Mouse (Mus musculus): ENCODE results near the gene Naa40.

Gene Naa40

DNA sequence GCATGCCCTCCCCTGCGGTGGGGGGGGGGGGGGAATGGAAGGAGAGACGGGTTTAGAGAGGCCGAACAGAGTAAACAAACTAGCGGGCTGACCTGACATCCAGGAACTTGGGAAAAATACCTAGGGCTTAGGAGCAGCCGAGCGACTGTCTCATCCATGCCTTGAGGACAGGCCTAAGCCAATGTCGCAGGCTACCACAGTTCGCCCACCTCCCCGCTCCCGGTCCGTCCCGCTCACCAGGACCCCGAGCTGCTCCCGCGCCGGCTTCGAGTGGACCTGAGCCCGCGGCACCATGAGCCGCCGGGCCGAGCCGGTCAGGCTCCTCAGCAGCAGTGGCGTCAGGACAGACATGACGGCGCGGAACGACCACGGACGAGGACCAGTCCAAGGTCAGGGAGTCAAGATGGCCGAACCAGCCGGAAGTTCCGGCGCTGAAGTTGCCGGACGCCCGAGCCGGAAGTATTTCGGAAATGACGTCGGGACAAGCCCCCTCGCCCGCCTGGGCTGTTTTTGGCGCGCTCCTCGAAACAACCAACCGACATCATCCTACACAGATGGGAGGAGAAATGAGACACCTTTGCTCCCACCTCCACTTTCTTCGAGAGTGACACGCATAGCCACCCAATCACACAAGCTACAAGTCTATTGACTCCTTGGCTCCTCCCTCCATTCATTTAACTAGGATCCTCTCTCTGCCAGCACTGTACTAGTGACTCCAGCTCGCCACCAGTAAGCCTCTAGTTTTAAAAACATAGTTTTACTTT is 23.6 kb downstream of the Naa40 start, which contains the start of gene Cox8a:
Cox8a (minus strand) TSS at position 455 of the 764 bp plus-strand sequence.
- peak; percentile 98 for DNase-seq (ENCODE audit: low spot score in 2 of 2)

GRCm38 (mm10) chr19:7214484-7214883 is 26.5 kb downstream of the Naa40 start:
- no peak for DNase-seq (ENCODE audit: low spot score in 2 of 2)

DNA sequence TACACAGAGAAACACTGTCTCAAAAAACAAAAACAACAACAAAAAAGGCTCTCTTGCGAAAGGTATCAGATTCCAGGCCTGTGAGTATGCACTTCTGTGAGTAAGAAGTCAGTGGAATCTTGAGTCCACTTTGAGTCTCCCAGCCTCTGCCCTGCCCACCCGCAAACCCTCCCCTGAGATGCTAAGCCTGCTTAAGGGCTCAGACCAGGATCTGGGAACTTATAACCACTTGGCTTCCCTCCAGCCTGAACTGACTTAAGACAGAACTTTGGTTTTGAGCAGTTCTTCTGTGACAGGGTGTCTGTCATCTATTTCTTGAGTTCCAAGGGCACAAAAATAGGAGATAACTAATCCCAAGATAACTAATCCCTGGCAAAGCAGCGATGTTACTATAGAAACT is 28.0 kb downstream of the Naa40 start:
- DNase-seq (ENCODE audit: low spot score in 2 of 2): no peak

GRCm38 (mm10) chr19:7212216-7212615 is 28.8 kb downstream of the Naa40 start:
- DNase-seq (ENCODE audit: low spot score in 2 of 2): no peak

DNA sequence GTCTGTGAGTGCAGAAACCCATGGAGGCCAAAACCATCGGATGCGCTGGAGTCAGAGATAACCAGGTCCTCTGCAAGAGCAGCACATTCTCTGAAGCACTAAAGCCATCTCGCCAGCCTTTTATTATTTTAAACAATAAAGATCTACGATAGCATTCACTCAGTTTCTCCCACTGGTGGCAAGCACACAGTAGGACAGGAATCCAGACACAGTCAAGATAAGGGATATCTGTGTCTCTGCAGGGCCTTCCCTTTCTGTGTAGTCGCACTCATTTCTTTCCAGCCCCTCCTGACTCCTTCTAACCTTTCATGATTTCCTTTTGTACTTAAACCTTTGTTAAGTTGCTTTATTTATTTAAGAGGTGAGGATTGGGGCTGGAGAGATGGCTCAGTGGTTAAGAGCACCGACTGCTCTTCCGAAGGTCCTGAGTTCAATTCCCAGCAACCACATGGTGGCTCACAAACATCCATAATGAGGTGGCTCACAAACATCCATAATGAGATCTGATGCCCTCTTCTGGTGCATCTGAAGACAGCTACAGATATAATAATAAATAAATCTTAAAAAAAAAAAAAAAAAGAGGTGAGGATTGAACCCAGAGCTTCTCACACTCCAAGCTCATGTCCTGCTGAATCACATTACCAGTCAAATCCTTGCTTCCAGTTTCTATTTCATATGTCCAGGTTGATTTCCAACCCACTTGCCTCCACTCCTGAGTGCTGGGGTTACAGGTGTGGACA is 30.9 kb downstream of the Naa40 start:
- DNase-seq (ENCODE audit: low spot score in 2 of 2): no peak

DNA sequence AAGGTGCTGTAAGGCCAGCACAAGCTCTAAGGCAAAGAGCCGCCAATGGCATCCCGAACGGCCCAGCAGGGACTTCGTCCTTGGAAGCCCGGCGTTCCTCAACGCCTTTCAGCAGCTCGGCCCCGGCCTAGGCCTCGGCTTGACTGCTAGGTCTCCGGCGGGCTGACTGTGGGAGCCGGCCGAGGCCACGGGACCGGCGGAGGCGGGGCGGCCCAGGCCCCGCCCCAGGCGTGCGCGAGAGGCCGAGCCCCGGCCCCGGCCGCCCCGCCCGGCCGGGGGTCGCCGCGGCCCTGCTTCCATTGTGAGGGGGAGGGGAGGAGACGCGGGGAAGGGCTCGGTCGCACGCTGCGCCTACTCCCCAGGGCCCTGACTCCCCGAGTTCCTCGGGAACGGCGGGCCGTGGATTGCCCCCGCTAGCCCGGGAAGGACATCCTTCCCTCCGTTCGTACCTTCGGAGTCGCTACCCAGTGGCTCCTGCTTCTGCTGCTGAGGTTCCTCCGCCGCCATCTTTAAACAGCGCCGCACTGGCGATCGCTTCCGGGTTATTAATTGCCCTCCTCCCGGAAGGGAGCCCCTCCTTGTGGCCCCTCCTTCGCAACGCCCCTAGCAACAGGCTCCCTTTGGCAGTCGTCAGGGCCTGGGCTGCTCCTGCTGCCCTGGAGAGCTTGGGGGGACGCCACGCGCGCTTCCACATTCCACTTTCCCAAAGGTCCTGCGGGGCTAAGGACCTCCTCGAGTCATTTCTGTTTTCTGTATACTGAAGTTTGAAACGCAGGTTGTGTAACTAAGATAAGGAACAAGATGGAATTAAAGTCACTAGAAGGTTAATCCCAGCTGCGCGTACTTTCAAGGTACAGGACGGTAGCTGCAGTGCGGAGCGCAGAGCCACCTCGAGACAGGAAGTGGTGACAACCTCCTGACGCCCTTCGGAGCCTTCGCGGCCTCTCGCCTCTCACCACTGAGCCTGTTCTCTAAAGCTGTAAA is 34.9 kb downstream of the Naa40 start, which contains the start of gene Otub1:
Otub1 (minus strand) TSS at position 564 of the 984 bp plus-strand sequence.
- DNase-seq (ENCODE audit: low spot score in 2 of 2): peak; percentile 93 to 94

GRCm38 (mm10) chr19:7205326-7205725 is 35.7 kb downstream of the Naa40 start:
- DNase-seq (ENCODE audit: low spot score in 2 of 2): no peak

DNA sequence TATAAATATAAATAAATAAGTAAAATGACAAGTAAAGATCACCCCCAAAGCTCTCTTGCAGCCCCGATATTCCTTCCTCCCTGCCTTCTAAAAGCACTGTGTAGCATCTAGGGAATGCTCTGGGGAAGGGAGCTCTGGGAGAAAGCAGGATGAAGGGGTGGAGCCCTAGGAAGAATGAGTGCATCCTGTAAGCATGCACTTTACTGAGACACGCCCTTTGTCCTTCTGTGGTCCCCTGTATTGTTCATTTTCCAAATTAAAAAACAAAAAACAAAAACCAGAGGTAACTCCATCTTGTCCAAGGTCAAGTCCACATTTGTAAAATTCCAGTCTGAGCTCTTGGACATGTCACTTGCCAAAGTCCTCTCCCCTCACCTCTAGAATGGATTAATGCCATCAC is 36.1 kb downstream of the Naa40 start:
- no peak for DNase-seq (ENCODE audit: low spot score in 2 of 2)

DNA sequence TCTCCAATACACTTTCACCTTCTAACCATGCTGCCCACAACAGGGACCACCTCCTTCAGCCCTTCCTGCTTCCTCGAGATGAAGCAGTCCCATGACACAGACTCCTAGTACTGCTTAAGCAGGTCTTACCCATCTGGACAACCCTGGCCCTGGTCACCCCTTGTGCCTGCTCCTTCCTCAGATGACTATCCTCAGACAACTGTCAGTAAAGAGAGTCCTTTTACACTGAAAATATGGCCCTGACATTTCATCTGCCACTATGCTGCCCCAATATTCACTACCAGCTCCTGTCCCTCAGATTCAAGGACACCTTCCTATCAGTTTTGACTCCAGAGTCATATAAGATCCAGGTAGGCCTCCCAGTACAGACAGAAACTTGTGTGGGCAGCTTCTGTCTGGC is 40.6 kb downstream of the Naa40 start:
- no peak for DNase-seq (ENCODE audit: low spot score in 2 of 2)

DNA sequence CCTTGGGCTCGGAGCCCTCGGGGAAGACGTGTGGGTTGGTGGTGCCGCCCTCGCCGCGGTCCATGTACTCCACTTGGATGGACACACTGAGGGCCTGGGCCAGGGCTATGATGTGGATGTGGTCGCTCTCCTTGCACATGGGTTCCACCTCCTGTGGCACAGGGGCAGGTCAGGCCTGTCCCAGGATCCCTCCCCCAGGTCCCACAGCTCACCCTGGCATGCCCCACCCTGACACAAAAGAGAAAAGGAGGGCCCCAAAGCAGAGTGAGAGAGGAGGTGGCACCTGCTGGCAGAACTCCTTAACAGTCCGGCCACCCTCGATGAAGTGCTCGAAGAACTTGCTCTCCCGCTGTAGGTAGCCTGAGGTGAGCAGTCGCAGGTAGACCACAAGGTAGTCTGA is 41.9 kb downstream of the Naa40 start:
- no peak for DNase-seq (ENCODE audit: low spot score in 2 of 2)

GRCm38 (mm10) chr19:7197445-7197844 is 43.5 kb downstream of the Naa40 start:
- no peak for DNase-seq (ENCODE audit: low spot score in 2 of 2)

- DNase-seq (ENCODE audit: low spot score in 2 of 2): no peak
Observed at GRCm38 (mm10) chr19:7196741-7197270, 44.2 kb downstream of the Naa40 start.

DNA sequence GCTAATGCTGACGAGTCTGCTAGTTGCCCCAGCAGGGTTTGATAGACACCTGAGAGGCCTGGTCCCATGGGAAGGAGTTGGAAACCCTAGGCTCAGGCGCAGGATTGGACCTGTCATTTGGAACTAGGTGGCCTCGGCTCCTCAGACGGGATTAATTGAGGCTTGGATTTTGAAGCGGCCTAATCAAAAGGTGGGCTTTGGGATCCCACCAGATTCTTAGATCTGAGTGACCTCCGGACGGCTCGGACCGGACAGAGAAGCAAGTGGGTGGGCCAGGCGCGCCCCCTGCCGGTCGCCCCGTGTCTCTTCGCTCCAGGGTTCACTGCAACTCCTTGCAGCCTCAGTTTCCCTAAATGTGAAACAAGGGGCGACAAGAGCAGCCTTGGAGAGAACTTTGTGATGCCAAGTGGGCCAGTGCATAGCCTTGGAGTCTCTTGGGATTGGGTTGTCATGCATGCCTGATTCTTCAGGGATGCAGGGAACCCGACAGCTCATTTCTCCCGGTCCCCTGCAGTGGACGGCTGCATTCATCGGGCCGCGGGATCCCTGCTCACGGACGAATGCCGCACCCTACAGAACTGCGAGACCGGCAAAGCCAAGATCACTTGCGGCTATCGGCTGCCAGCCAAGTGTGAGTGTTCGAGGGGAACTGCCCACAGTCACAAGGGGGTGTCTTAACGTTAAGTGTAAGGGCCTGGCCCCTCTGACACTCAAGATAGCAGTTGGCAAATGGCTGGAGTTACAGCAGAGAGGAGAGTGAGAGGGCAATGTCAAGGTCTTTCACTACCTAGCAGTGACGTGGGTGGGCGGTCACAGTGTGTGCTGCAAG is 44.9 kb downstream of the Naa40 start:
- DNase-seq (ENCODE audit: low spot score in 2 of 2): peak; percentile 56 to 66

DNA sequence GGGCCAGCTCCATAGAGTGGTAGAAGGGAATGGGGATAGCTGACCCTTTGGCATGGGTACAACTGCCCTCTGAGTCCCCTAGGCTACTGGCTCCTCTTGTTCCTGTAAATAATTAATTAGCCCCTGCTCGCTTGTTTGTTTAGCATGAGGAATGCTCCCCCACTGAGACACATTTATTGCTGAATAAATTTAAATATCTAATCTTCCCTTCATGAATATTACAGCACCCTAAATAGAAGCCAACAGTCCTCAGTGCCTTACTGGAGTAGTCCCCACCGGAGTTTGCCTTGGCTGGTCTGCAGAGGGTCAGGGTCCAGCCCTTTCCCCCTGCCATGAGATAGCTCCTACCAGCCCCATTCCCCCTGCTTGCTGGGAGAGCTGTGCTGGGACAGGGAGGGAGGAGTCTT is 48.4 kb downstream of the Naa40 start:
- no peak for DNase-seq (ENCODE audit: low spot score in 2 of 2)

DNA sequence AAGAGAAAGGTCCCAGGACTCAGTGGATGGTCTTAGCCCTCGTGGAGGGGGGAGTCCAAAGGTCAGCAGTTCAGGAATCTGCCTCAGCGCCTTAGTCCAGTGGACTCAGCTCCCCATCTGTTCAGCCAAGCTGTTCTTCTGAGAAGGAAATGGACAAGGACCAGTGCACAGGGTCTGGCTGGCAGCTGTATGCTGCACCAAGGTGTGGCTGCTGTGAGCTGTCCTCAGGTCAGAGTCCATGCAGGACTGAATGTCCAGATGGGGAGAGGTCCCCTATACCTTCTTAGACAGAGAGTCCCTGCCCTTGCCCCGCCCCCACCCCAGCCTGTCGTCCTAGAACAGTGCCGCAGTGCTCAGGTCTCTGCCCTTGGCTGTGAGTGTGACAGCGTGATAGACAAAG is 49.3 kb downstream of the Naa40 start:
- no peak for DNase-seq (ENCODE audit: low spot score in 2 of 2)

- DNase-seq (ENCODE audit: low spot score in 2 of 2): no peak
Observed at GRCm38 (mm10) chr19:7190986-7191385, 50.0 kb downstream of the Naa40 start.

- DNase-seq (ENCODE audit: low spot score in 2 of 2): no peak
Observed at GRCm38 (mm10) chr19:7189026-7189425, 52.0 kb downstream of the Naa40 start.

- DNase-seq (ENCODE audit: low spot score in 2 of 2): no peak
Observed at GRCm38 (mm10) chr19:7187157-7187556, 53.8 kb downstream of the Naa40 start.

DNA sequence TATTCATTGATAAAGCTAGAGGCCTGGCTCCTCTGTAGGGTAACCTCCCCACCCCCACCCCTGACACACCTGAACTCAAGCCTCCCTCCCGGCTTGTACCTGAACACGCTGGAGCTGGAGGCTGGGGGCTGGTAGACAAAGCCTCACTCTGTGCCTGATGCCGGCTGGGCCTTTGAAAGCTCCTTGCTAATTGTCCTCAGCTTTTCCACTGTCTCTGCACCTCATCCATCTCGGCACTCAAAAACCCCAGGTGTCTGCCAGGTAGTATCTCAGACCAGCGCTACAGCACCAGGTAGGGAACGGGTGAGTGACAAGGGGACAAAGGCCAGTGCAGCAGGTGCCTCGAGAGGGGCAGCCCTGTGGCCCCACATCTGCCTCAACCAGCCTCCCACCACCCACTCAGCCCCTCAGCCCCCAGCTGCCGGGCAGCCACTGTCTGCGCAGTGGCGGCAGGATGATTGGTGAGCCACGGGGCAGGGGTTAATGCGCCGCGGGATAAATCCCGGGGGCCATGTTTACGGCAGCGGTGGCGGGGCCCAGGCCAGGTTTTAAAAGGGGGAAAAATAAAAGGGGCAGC is 55.2 kb downstream of the Naa40 start:
- no peak for DNase-seq (ENCODE audit: low spot score in 2 of 2)

DNA sequence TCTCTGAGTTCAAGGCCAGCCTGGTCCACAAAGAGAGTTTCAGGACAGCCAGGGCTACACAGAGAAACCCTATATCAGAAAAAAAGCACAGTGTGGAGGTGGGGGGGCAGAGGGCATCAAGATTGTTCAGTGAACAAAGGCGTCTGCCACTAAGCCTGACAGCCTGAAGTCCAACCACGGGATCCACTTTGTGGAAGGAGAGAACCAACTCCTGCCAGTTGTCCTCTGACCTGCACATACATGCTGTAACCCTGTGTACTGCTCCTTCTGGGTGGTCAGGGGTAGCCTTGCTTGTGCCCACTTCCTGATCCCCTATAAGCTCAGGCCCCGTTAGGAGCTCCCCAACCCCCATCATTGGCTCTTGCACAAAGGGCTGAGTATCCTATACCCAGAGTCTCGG is 55.9 kb downstream of the Naa40 start:
- DNase-seq (ENCODE audit: low spot score in 2 of 2): no peak
